Mouse (Mus musculus): ENCODE results near the gene Hoxa5. TPM values are rescaled to one million over a fixed set of nuclear protein-coding genes. Genes with fewer than 3 reads are reported as not detected.

The Hoxa5 gene
- polyA plus RNA-seq (2014; fragmentation: Nextera tagmentation; extraction: Ambion mirVana), result 0.26 TPM in 1 of 2 replicates, not detected in the other

DNA sequence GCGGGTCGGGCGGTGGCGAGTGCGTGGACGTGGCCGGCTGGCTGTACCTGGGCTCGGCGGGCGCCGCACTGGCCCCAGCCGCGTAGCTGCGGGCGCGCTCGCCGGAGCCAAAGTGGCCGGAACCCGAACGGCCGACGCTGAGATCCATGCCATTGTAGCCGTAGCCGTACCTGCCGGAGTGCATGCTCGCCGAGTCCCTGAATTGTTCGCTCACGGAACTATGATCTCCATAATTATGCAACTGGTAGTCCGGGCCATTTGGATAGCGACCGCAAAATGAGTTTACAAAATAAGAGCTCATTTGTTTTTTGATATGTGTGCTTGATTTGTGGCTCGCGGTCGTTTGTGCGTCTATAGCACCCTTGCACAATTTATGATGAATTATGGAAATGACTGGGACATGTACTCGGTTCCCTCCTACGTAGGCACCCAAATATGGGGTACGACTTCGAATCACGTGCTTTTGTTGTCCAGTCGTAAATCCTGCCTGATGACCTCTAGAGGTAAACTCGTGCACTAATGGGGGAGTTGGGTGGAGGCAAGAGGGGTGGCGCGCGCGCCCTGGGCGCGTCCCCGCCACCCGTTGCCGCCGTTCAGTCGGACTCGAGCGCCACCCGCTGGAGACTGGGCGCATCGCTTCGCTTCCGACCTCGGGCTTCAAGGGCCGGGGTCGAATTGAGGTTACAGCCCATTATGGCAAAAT, at the start of gene Hoxa5:
Gene Hoxa5, minus strand, starts transcription at position 538 of the 703 bp plus-strand sequence.
- ATAC-seq (no peak), DNase-seq (ENCODE audit: low spot score) (no peak)
- Histone ChIP-seq H3K4me2 (ENCODE audit: low read length) (peak within 1 kb of the TSS; percentile 20; the same call in 1 of the 2 replicates), H3K27ac (ENCODE audit: low read depth, low read length) (no peak within 1 kb of the TSS), H3K9me3 (replicated peaks; ENCODE audit: control insufficient read depth, low read length) (no peaks in the 10 kb centered on the region), H3K36me3 (ENCODE audit: control insufficient read depth, insufficient read depth, low read length) (no peaks in the 10 kb centered on the region), H3K27me3 (replicated peaks; ENCODE audit: control insufficient read depth, insufficient read depth, low read length) (peaks cover 99% of the 10 kb centered on the region), H3K9ac (ENCODE audit: low read length) (no peak within 1 kb of the TSS), H3K4me3 (ENCODE audit: low read depth, low read length) (0 out of 2 replicates have a peak within 1 kb of the TSS, but pooled peaks have one; percentile 2), H3K4me1 (ENCODE audit: control insufficient read depth, insufficient read depth, low read length) (no peaks in the 10 kb centered on the region)
- under 1% methylated on average over 63 of the region's 65 CpGs for WGBS

DNA sequence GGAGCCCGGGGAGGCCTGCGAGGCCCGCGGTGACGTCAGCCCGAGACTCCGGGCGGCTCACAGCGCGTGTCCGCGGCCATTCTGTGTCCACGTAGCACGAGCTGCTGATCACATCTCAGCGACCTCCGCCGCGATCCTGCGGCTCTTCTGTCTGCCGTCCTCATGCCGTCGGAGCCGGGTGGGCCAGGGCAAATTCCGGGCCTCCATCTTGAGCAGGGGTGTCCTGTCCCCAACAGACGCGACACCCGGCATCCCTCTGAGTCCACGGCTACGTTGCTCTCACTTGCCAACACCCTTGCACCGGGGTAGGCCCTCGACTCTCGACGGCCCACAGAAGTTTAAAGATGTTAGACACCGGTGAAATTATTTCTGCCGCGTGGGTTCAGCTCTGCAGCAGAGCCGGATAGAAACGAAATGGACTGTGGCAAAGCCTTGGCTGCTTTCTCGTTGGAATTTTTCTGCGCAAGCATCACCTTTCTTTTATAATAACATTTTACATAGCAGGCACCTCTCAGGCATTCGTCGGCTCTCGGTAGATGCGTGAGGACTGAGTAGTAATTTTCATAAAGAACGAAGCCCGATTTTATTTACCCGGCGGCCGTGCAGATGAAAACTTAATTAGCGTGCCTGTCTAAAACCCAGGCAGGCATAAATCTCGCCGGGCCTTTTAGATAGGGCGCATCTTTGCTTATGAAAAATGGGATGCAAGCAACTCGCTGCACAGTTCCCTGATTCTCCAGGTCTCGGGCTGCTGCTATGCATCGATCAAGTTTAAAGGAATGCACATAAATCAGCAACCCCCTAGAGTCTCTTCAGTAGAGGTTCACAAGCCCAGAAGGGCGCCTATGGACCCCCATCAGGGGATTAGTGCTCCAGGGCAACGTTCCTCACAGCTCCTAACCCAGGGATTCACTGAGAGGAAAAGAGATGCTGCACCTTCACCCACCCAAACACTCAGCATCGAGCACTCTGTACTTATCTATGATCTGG, 49.4 kb upstream of the Hoxa5 start:
- H3K27me3 ChIP-seq (replicated peaks; ENCODE audit: control insufficient read depth, insufficient read depth, low read length), result peaks cover 92% of the 10 kb centered on the region
- H3K9ac ChIP-seq (ENCODE audit: low read length), result no peak overlapping the region
- ATAC-seq (no peak), DNase-seq (ENCODE audit: low spot score) (no peak)
- H3K4me2 ChIP-seq (ENCODE audit: low read length), result no peak overlapping the region
- no peaks in the 10 kb centered on the region for H3K36me3 ChIP-seq (ENCODE audit: control insufficient read depth, insufficient read depth, low read length)
- no peaks in the 10 kb centered on the region for H3K9me3 ChIP-seq (replicated peaks; ENCODE audit: control insufficient read depth, low read length)
- H3K27ac ChIP-seq (ENCODE audit: low read depth, low read length), result no peak overlapping the region
- H3K4me3 ChIP-seq (ENCODE audit: low read depth, low read length), result no peak overlapping the region
- H3K4me1 ChIP-seq (ENCODE audit: control insufficient read depth, insufficient read depth, low read length), result no peaks in the 10 kb centered on the region
- 1% methylated on average over 59 of the region's 59 CpGs for WGBS

DNA sequence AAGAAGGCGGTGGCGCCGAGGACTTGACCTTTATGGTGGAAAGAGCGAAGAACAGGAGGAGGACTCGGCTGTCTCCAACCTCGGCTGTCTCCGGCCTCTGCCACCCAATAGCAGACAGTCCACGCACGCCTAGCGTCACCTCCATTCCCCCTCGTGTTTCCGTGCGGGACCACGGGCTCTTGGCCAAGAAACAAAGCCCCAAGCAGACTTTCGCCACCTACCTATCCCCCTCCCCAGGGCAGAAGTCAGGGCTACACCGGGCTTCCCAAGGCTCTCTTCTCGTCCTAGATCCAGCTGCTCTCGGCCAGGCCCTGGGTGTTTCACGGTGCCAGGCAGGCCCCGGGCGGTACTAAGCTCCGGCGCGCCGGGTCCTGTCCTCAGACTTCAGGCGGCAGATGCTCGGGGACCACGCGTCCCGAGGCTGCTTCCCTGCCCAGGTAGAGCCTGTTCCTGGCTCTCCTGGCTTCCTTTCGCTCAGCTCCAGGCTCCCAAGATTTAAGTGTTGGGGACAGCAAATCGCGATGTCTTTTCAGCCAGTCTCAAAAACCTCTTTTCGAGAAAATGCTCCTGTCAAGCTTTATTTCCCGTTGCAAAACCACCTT, 48.5 kb upstream of the Hoxa5 start:
- WGBS, result 2% methylated on average over 35 of the region's 35 CpGs
- no peak overlapping the region for H3K4me3 ChIP-seq (ENCODE audit: low read depth, low read length)
- H3K36me3 ChIP-seq (ENCODE audit: control insufficient read depth, insufficient read depth, low read length), result no peaks in the 10 kb centered on the region
- peaks cover 93% of the 10 kb centered on the region for H3K27me3 ChIP-seq (replicated peaks; ENCODE audit: control insufficient read depth, insufficient read depth, low read length)
- ATAC-seq (no peak), DNase-seq (ENCODE audit: low spot score) (no peak)
- no peak overlapping the region for H3K9ac ChIP-seq (ENCODE audit: low read length)
- no peaks in the 10 kb centered on the region for H3K9me3 ChIP-seq (replicated peaks; ENCODE audit: control insufficient read depth, low read length)
- no peak overlapping the region for H3K27ac ChIP-seq (ENCODE audit: low read depth, low read length)
- no peaks in the 10 kb centered on the region for H3K4me1 ChIP-seq (ENCODE audit: control insufficient read depth, insufficient read depth, low read length)
- H3K4me2 ChIP-seq (ENCODE audit: low read length), result no peak overlapping the region

DNA sequence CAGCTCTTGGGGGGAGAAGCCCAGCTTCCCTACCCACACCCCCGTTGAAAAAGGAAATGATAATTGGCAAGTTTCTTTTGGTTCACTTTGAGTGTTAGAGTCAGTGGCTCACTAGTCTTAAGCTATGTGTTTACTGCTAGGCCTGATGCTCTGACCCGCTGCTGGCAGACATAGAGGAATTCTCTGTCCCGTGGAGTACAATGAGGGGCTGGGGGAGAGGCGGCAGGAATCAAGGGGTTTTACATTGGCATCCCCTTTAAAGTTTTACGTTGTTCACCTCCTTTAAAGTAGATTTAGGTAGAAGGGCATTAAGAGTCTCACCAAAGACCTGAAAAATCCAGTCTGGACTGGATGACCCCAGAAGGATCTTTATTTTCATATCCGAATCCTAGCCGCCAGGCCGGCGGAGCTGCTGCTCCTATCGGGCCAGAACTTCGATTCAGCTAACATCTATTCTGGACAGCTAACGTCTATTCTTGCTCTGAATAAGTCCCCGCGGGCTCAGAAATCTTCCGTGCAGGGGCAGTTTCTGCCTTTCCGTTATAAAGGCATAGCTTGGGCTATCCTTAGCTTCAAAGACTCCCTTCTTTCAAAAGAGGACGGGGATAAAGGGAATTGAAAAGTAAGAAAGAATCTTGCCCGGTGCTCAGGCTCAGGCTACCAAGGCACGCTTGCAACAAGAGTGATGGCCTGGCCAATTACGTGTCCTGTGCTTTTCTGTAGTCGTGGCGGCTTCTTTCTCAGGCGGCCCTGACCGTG, 47.8 kb upstream of the Hoxa5 start:
- H3K9me3 ChIP-seq (replicated peaks; ENCODE audit: control insufficient read depth, low read length), result no peaks in the 10 kb centered on the region
- under 1% methylated on average over 24 of the region's 24 CpGs for WGBS
- DNase-seq (ENCODE audit: low spot score), result no peak

DNA sequence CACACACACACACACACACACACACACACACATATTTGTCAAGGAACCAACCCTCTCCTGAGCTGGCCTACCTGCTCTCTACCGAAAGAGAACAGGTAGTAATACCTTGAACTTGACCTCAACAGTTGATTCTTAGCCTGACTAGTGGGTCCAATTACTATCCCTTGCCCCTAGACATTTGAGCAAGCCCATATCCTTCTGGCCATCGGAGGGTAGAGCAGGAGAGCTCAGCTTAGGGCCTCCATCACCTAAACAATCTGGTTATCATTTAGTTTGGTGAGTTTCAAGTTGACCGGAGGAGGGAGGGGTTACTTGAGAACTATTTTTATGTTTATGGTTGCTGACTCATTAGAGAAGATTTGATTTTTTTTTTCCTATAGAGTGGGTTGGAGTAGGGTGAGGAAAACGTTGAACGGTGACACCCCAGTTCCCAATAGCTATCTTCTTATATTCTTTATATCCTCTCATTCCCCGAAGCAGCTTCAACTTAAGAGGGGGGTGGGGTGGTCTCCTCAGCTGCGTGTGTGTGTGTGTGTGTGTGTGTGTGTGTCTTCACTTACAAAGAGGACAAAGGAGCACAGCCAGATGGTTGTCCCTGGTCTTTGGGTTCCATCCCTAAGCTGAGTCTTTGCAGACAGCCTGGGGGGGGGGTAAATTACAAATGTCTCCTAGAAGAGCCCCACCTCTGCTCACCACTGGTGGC, 46.9 kb upstream of the Hoxa5 start:
- WGBS, result 10% methylated on average over 7 of the region's 7 CpGs
- Histone ChIP-seq H3K9ac (ENCODE audit: low read length) (no peak overlapping the region), H3K27me3 (replicated peaks; ENCODE audit: control insufficient read depth, insufficient read depth, low read length) (peaks cover 95% of the 10 kb centered on the region), H3K4me1 (ENCODE audit: control insufficient read depth, insufficient read depth, low read length) (no peaks in the 10 kb centered on the region), H3K4me2 (ENCODE audit: low read length) (no peak overlapping the region), H3K4me3 (ENCODE audit: low read depth, low read length) (no peak overlapping the region), H3K27ac (ENCODE audit: low read depth, low read length) (no peak overlapping the region), H3K36me3 (ENCODE audit: control insufficient read depth, insufficient read depth, low read length) (no peaks in the 10 kb centered on the region), H3K9me3 (replicated peaks; ENCODE audit: control insufficient read depth, low read length) (no peaks in the 10 kb centered on the region)
- DNase-seq (ENCODE audit: low spot score) (no peak), ATAC-seq (no peak)

More for the DNA sequence above, 47.8 kb upstream of the Hoxa5 start:
- H3K36me3 ChIP-seq (ENCODE audit: control insufficient read depth, insufficient read depth, low read length), result no peaks in the 10 kb centered on the region
- H3K27ac ChIP-seq (ENCODE audit: low read depth, low read length), result no peak overlapping the region
- peaks cover 93% of the 10 kb centered on the region for H3K27me3 ChIP-seq (replicated peaks; ENCODE audit: control insufficient read depth, insufficient read depth, low read length)
- ATAC-seq, result no peak
- H3K4me1 ChIP-seq (ENCODE audit: control insufficient read depth, insufficient read depth, low read length), result no peaks in the 10 kb centered on the region
- H3K4me2 ChIP-seq (ENCODE audit: low read length), result no peak overlapping the region
- H3K9ac ChIP-seq (ENCODE audit: low read length), result no peak overlapping the region
- H3K4me3 ChIP-seq (ENCODE audit: low read depth, low read length), result no peak overlapping the region

DNA sequence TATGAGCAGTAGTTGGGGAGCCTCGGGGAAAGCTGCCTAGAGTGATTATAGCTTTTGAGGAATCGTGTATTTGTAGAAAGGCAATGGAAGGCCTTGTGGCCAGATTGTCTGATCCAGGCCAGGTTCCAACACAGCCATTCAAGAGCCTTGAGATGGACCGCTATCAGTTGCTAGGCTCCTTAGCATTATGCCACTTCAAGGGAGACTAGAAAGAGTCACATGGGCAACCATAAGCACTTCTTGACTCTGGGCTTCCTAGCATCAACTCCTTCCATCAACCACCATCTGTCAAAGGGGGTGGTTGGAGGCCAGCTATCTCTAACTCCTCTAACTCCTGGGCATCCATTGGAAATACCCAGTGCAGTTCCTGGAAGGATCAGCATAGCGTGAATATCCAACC, 45.4 kb upstream of the Hoxa5 start:
- no peaks in the 10 kb centered on the region for H3K9me3 ChIP-seq (replicated peaks; ENCODE audit: control insufficient read depth, low read length)
- no peak overlapping the region for H3K4me2 ChIP-seq (ENCODE audit: low read length)
- H3K27me3 ChIP-seq (replicated peaks; ENCODE audit: control insufficient read depth, insufficient read depth, low read length), result peaks cover 95% of the 10 kb centered on the region
- H3K4me1 ChIP-seq (ENCODE audit: control insufficient read depth, insufficient read depth, low read length), result no peaks in the 10 kb centered on the region
- ATAC-seq, result no peak
- DNase-seq (ENCODE audit: low spot score), result no peak
- no peak overlapping the region for H3K9ac ChIP-seq (ENCODE audit: low read length)
- 5% methylated on average over 4 of the region's 4 CpGs for WGBS
- H3K27ac ChIP-seq (ENCODE audit: low read depth, low read length), result no peak overlapping the region
- H3K4me3 ChIP-seq (ENCODE audit: low read depth, low read length), result no peak overlapping the region
- no peaks in the 10 kb centered on the region for H3K36me3 ChIP-seq (ENCODE audit: control insufficient read depth, insufficient read depth, low read length)

DNA sequence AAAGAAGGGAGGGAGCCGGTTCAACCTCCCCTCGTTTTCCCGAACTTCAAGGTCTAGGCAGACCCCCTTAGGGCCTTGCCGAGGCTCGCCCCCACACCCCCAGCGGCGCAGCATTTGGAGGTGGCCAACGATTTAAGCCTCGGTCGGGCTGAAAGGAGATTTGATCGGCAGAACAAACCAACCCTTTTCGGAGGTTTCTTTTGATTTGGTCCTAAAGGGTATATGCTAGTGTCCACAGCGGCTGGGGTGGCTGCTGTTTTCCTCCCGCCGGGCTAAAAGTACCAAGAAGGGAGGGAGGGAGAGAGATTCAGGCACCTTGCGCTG, 45.0 kb upstream of the Hoxa5 start:
- Histone ChIP-seq H3K4me3 (ENCODE audit: low read depth, low read length) (no peak overlapping the region), H3K27ac (ENCODE audit: low read depth, low read length) (no peak overlapping the region), H3K4me2 (ENCODE audit: low read length) (no peak overlapping the region), H3K9ac (ENCODE audit: low read length) (no peak overlapping the region), H3K27me3 (replicated peaks; ENCODE audit: control insufficient read depth, insufficient read depth, low read length) (peaks cover 98% of the 10 kb centered on the region), H3K9me3 (replicated peaks; ENCODE audit: control insufficient read depth, low read length) (no peaks in the 10 kb centered on the region), H3K4me1 (ENCODE audit: control insufficient read depth, insufficient read depth, low read length) (no peaks in the 10 kb centered on the region), H3K36me3 (ENCODE audit: control insufficient read depth, insufficient read depth, low read length) (no peaks in the 10 kb centered on the region)
- no peak for ATAC-seq
- no peak for DNase-seq (ENCODE audit: low spot score)
- 1% methylated on average over 16 of the region's 16 CpGs for WGBS

Measured in forebrain, embryonic 14.5 days (tissue).